Mouse (Mus musculus) CH12.LX (cell line): ENCODE results near the gene Micu1.

ENCODE experiments used
- EP300 ChIP-seq: IDR thresholded peaks from 2 replicates; pipeline ENCODE4 v1.6.1; 2011; ENCODE audit warnings: low read length, improper control_type of control experiment
- ETS1 ChIP-seq: conservative IDR thresholded peaks from 2 replicates; pipeline ENCODE4 v1.6.1; 2012; ENCODE audit warnings: low read depth, mild to moderate bottlenecking, inconsistent platforms, low read length, improper control_type of control experiment, moderate library complexity
- MAX ChIP-seq: IDR thresholded peaks from 2 replicates; pipeline ENCODE4 v1.6.1; 2011; ENCODE audit warnings: low read length, improper control_type of control experiment
- MEF2A ChIP-seq: IDR thresholded peaks from 2 replicates; pipeline ENCODE4 v1.6.1; 2014; ENCODE audit warnings: low read depth, mild to moderate bottlenecking, inconsistent platforms, low read length, improper control_type of control experiment, borderline replicate concordance
- RCOR1 ChIP-seq: conservative IDR thresholded peaks from 2 replicates; pipeline ENCODE4 v1.6.1; 2012; ENCODE audit warnings: low read depth, mild to moderate bottlenecking, inconsistent platforms, low read length, improper control_type of control experiment
- USF1 ChIP-seq: IDR thresholded peaks from 2 replicates; pipeline ENCODE4 v1.6.1; 2014; ENCODE audit warnings: low read depth, mild to moderate bottlenecking, inconsistent platforms, low read length, improper control_type of control experiment
- ZNF384 ChIP-seq: IDR thresholded peaks from 2 replicates; pipeline ENCODE4 v1.6.1; 2012; ENCODE audit warnings: low read depth, low read length, improper control_type of control experiment, inconsistent platforms

- TF ChIP-seq MAX (no peak), ETS1 (no peak), EP300 (no peak), ZNF384 (no peak), USF1 (no peak), RCOR1 (no peak), MEF2A (no peak)
Measured at GRCm38 (mm10) chr10:59773441-59774140, 71.3 kb downstream of the Micu1 start.
